Mouse (Mus musculus) forebrain, embryonic 10.5 days (tissue): ENCODE data around the gene Slc37a2. TPM values are rescaled to one million over a fixed set of nuclear protein-coding genes. Genes with fewer than 3 reads are reported as not detected.
"Not testable (repeated sequence)": the region's sequence is repeated elsewhere in the genome, so short reads cannot be mapped to it uniquely, and the experiment has no call there.

Source experiments
- DNase-seq: peaks from one replicate; pipeline ENCODE4 v3.0.0-alpha.2; 2017; ENCODE audit warnings: low spot score; ENCODE audit errors: extremely low spot score
- H3K27ac ChIP-seq: fragments of 300-500 bp; sonication (generic); 2 replicates; pipeline ENCODE4 v1.5.1; 2016; ENCODE audit warnings: mild to moderate bottlenecking
- H3K27me3 ChIP-seq: fragments of 300-500 bp; sonication (generic); 2 replicates; pipeline ENCODE4 v1.6.1; 2016; ENCODE audit warnings: mild to moderate bottlenecking; ENCODE audit not compliant: poor library complexity, severe bottlenecking
- H3K36me3 ChIP-seq: fragments of 300-500 bp; sonication (generic); replicated peaks from 2 replicates; pipeline ENCODE4 v1.6.1; 2016; ENCODE audit warnings: mild to moderate bottlenecking, moderate library complexity
- H3K4me1 ChIP-seq: fragments of 300-500 bp; sonication (generic); 2 replicates; pipeline ENCODE4 v1.6.1; 2016
- H3K4me3 ChIP-seq: fragments of 300-500 bp; sonication (generic); 2 replicates; pipeline ENCODE4 v1.5.1; 2016; ENCODE audit warnings: mild to moderate bottlenecking, moderate library complexity
- H3K9me3 ChIP-seq: fragments of 300-500 bp; sonication (generic); 2 replicates; pipeline ENCODE4 v1.6.1; 2016; ENCODE audit warnings: mild to moderate bottlenecking, moderate library complexity
- WGBS: fragments of 180-500 bp; shearing (Covaris S2); methylation state at CpG from one replicate; pipeline ENCODE4 v1.1.7; 2016; 5-methylcytosine and 5-hydroxymethylcytosine counted together
- polyA plus RNA-seq: library from polyadenylated mRNA; unstranded; fragments of >200 nt; fragmentation: Nextera tagmentation; extraction: Ambion mirVana; gene quantifications from 2 replicates; pipeline ENCODE4 v1.2.1, GENCODE M21; 2016

The Slc37a2 gene
- polyA plus RNA-seq = 2.2 and 2.5 TPM in 2 replicates

- peak; percentile 53 for DNase-seq
- Histone ChIP-seq H3K4me1 (peaks cover 19% of the 10 kb centered on the region), H3K27ac (peak within 1 kb of the TSS; percentile 82), H3K36me3 (no peaks in the 10 kb centered on the region), H3K4me3 (peak within 1 kb of the TSS; percentile 60), H3K27me3 (peaks cover 54% of the 10 kb centered on the region), H3K9me3 (no peaks in the 10 kb centered on the region)
- WGBS = 4% methylated on average over 38 of the region's 38 CpGs
Measured at GRCm38 (mm10) chr9:37255149-37255888, at the start of gene Slc37a2. TSS of gene Slc37a2 (minus strand) at chr9:37255738.

GRCm38 (mm10) chr9:37301720-37302119 is 46.2 kb upstream of the Slc37a2 start:
- no peaks in the 10 kb centered on the region for H3K27me3 ChIP-seq
- DNase-seq = no peak
- H3K27ac ChIP-seq = no peak overlapping the region
- H3K4me3 ChIP-seq = no peak overlapping the region
- H3K4me1 ChIP-seq = no peaks in the 10 kb centered on the region
- H3K36me3 ChIP-seq = peaks cover 19% of the 10 kb centered on the region
- 93% methylated on average over 1 of the region's 1 CpGs for WGBS
- no peaks in the 10 kb centered on the region for H3K9me3 ChIP-seq

- WGBS = 80% methylated on average over 1 of the region's 1 CpGs
- not testable (repeated sequence) for H3K27me3 ChIP-seq, H3K4me1 ChIP-seq, H3K27ac ChIP-seq, H3K9me3 ChIP-seq, H3K4me3 ChIP-seq, DNase-seq
- H3K36me3 ChIP-seq = peaks cover 19% of the 10 kb centered on the region
Measured at GRCm38 (mm10) chr9:37300501-37300900, 45.0 kb upstream of the Slc37a2 start.

- no peaks in the 10 kb centered on the region for H3K27me3 ChIP-seq
- H3K4me3 ChIP-seq = no peak overlapping the region
- no peaks in the 10 kb centered on the region for H3K4me1 ChIP-seq
- peaks cover 4% of the 10 kb centered on the region; the same call in 1 of the 2 replicates for H3K36me3 ChIP-seq
- DNase-seq = no peak
- no peak overlapping the region for H3K27ac ChIP-seq
- no peaks in the 10 kb centered on the region for H3K9me3 ChIP-seq
Measured at GRCm38 (mm10) chr9:37295586-37295985, 40.0 kb upstream of the Slc37a2 start.

GRCm38 (mm10) chr9:37266622-37267021 is 11.1 kb upstream of the Slc37a2 start:
- H3K4me1 ChIP-seq = 0 out of 2 replicates have a peak, but pooled peaks cover 4% of the 10 kb centered on the region
- no peak overlapping the region for H3K4me3 ChIP-seq
- H3K27ac ChIP-seq = no peak overlapping the region
- WGBS = 89% methylated on average over 2 of the region's 2 CpGs
- no peak for DNase-seq
- no peaks in the 10 kb centered on the region for H3K27me3 ChIP-seq
- no peaks in the 10 kb centered on the region for H3K9me3 ChIP-seq
- no peaks in the 10 kb centered on the region for H3K36me3 ChIP-seq

- Histone ChIP-seq H3K36me3 (no peaks in the 10 kb centered on the region), H3K27me3 (peaks cover 54% of the 10 kb centered on the region), H3K4me1 (peaks cover 19% of the 10 kb centered on the region), H3K4me3 (peak overlapping the region; percentile 60), H3K27ac (peak overlapping the region; percentile 82), H3K9me3 (no peaks in the 10 kb centered on the region)
- DNase-seq = peak; percentile 55
- 44% methylated on average over 7 of the region's 7 CpGs for WGBS
Measured at GRCm38 (mm10) chr9:37255889-37256225, 319 bp upstream of the Slc37a2 start.

- peaks cover 19% of the 10 kb centered on the region for H3K4me1 ChIP-seq
- 18% methylated on average over 6 of the region's 6 CpGs for WGBS
- peak overlapping the region; percentile 60 for H3K4me3 ChIP-seq
- peaks cover 50% of the 10 kb centered on the region for H3K27me3 ChIP-seq
- no peaks in the 10 kb centered on the region for H3K36me3 ChIP-seq
- DNase-seq = no peak
- no peaks in the 10 kb centered on the region for H3K9me3 ChIP-seq
- peak overlapping the region; percentile 82 for H3K27ac ChIP-seq
Measured at GRCm38 (mm10) chr9:37254531-37255110, 917 bp downstream of the Slc37a2 start.

- DNase-seq = no peak
- H3K27ac ChIP-seq = no peak overlapping the region
- peaks cover 28% of the 10 kb centered on the region for H3K27me3 ChIP-seq
- no peak overlapping the region for H3K4me3 ChIP-seq
- peaks cover 26% of the 10 kb centered on the region for H3K4me1 ChIP-seq
- H3K36me3 ChIP-seq = no peaks in the 10 kb centered on the region
- H3K9me3 ChIP-seq = no peaks in the 10 kb centered on the region
- 87% methylated on average over 6 of the region's 6 CpGs for WGBS
Measured at GRCm38 (mm10) chr9:37250631-37251030, 4.9 kb downstream of the Slc37a2 start.

- no peak for DNase-seq
- peaks cover 20% of the 10 kb centered on the region for H3K4me1 ChIP-seq
- H3K36me3 ChIP-seq = no peaks in the 10 kb centered on the region
- no peaks in the 10 kb centered on the region for H3K9me3 ChIP-seq
- no peak overlapping the region for H3K4me3 ChIP-seq
- H3K27me3 ChIP-seq = peaks cover 23% of the 10 kb centered on the region
- no peak overlapping the region for H3K27ac ChIP-seq
- WGBS = 96% methylated on average over 3 of the region's 3 CpGs
Measured at GRCm38 (mm10) chr9:37249976-37250375, 5.6 kb downstream of the Slc37a2 start.

GRCm38 (mm10) chr9:37248381-37248906 is 7.1 kb downstream of the Slc37a2 start:
- no peaks in the 10 kb centered on the region for H3K36me3 ChIP-seq
- H3K27ac ChIP-seq = 0 out of 2 replicates have a peak overlapping the region, but pooled peaks have one; percentile 20
- H3K27me3 ChIP-seq = peaks cover 8% of the 10 kb centered on the region; the same call in 1 of the 2 replicates
- H3K4me3 ChIP-seq = no peak overlapping the region
- DNase-seq = no peak
- WGBS = 50% methylated on average over 3 of the region's 3 CpGs
- H3K9me3 ChIP-seq = no peaks in the 10 kb centered on the region
- peaks cover 13% of the 10 kb centered on the region for H3K4me1 ChIP-seq

GRCm38 (mm10) chr9:37247429-37247828 is 8.1 kb downstream of the Slc37a2 start:
- DNase-seq = no peak

GRCm38 (mm10) chr9:37245810-37246209 is 9.7 kb downstream of the Slc37a2 start:
- no peak overlapping the region for H3K27ac ChIP-seq
- no peak overlapping the region for H3K4me3 ChIP-seq
- H3K27me3 ChIP-seq = peaks cover 5% of the 10 kb centered on the region; the same call in 1 of the 2 replicates
- WGBS = 94% methylated on average over 1 of the region's 1 CpGs
- DNase-seq = no peak
- no peaks in the 10 kb centered on the region for H3K36me3 ChIP-seq
- peaks cover 10% of the 10 kb centered on the region for H3K4me1 ChIP-seq
- no peaks in the 10 kb centered on the region for H3K9me3 ChIP-seq

More at GRCm38 (mm10) chr9:37247429-37247828, 8.1 kb downstream of the Slc37a2 start:
- Histone ChIP-seq H3K4me3 (no peak overlapping the region), H3K27me3 (peaks cover 5% of the 10 kb centered on the region; the same call in 1 of the 2 replicates), H3K27ac (no peak overlapping the region), H3K9me3 (no peaks in the 10 kb centered on the region), H3K4me1 (peaks cover 10% of the 10 kb centered on the region), H3K36me3 (no peaks in the 10 kb centered on the region)

GRCm38 (mm10) chr9:37245404-37245803 is 10.1 kb downstream of the Slc37a2 start:
- no peak for DNase-seq
- no peak overlapping the region for H3K4me3 ChIP-seq
- H3K27ac ChIP-seq = no peak overlapping the region
- H3K9me3 ChIP-seq = no peaks in the 10 kb centered on the region
- 68% methylated on average over 2 of the region's 2 CpGs for WGBS
- peaks cover 10% of the 10 kb centered on the region for H3K4me1 ChIP-seq
- H3K36me3 ChIP-seq = no peaks in the 10 kb centered on the region
- peaks cover 5% of the 10 kb centered on the region; the same call in 1 of the 2 replicates for H3K27me3 ChIP-seq
